Mouse (Mus musculus) thymus, postnatal 25 days (tissue): ENCODE results near the gene Trpc6.

Source experiments
- DNase-seq: peaks from one replicate; pipeline ENCODE4 v3.0.0; 2022

Gene Trpc6

DNA sequence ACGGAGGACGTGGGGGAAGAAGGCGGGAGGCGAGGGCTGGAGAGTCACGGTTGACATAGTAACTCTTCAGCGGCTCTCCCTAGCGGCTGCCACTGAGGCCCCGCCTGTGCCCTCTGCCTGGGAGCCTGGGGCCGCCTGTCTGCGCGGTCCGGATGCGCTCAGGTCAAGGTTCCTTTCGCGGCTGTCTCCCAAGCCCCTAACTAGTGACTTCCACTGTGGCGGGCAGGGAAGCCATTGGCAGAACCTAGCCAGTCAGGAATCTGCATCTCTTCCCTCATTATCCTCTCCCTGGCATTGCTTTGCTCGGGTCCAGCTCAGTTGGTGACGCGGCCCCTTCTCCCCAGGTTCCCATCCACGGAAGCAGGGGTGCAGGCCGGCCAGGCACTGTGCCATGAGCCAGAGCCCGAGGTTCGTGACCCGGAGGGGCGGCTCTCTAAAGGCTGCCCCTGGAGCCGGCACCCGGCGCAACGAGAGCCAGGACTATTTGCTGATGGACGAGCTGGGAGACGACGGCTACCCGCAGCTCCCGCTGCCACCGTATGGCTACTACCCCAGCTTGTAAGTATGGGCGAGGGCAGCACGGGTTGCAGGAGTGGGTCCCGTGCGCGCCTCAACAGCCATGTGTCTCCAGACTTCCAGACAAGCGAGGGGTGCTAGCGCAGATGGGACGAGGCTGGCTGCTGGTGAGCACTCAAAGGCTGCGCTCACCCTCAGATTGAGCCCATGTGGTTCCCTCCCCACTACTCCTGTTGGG, at the start of gene Trpc6:
Gene Trpc6 (plus strand): TSS at position 102 of the 754 bp plus-strand sequence.
- no peak for DNase-seq

GRCm38 (mm10) chr9:8520911-8521310, 23.0 kb upstream of the Trpc6 start:
- no peak for DNase-seq

DNA sequence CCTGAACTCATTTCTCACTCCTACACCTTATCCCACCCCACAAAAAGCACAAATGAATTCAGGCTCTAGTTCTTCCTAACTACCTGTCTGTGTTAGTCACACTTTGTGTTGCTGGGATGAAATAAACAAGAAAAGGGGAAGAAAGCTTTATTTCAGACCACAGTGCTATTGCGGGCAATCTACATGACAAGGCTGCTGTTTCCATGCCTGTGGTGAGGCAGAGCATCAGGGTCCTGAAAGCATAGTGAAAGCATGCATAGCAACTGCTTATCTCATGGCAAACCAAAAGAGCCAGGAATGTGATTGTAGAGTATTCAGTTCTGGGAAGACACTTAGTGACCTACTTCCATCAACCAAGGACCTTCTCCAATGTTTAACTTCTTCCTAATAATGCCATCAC, 10.3 kb upstream of the Trpc6 start:
- DNase-seq: no peak

DNA sequence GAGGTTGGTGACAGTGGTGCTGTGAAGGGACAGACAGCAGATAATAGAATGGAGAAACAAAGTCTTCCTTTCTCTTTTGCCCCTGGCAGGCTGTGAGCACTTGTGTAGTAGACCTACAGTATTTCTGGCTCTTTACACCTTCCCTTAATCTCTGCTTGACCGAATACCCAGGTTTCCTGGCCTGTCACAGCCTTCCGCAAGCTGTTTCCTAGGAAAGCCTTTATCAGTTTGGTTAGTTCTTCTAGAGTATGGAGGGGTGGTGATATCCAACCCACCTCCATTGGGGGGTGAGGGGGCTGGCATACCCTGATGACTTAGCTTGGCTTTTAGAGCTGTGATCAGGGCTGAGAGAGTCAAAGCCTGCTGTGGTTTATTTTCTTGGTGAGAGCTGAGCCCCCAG, 1.3 kb downstream of the Trpc6 start:
- DNase-seq: no peak

- DNase-seq: no peak
Observed at GRCm38 (mm10) chr9:8558574-8558973, 14.6 kb downstream of the Trpc6 start.

DNA sequence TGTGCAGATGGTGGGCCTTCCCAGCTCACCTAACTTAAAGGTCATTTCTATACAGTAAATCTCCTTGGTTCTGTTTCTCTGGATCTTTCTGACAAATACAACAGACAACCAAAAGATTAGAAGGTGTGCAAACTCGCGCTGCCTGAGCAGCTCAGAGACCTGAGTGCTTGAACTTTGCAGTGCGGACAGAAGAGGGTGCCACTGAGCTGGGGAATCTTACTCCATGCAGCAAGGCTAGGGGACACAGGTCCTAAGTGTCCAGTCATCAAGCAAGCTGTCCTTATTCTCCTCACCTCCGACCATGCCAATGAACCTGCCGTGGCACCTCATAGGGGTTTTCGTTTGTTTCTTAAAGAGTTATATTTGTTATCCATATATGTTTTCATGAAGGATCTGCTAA, 48.7 kb downstream of the Trpc6 start:
- no peak for DNase-seq

DNA sequence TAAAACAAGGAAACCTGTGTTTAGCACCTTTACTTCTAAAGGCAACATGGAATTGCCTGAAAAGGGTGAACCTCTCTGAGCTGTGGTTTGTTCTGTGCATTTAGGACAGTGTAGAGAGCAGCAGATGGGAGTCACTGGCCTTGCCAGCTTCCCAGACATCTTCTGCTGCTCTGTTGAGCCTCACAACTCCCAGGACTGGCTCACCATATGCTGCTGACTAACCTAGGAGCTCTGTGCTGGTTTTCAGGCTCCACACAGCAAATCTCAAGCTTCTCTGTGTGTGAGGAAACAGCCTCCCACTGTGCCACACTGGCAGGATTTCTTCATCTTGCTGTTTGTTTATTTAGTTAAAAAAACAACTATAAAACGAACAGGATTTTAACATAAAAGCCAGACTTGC, 53.1 kb downstream of the Trpc6 start:
- DNase-seq: no peak

GRCm38 (mm10) chr9:8606816-8607491, 63.0 kb downstream of the Trpc6 start:
- DNase-seq: no peak

DNA sequence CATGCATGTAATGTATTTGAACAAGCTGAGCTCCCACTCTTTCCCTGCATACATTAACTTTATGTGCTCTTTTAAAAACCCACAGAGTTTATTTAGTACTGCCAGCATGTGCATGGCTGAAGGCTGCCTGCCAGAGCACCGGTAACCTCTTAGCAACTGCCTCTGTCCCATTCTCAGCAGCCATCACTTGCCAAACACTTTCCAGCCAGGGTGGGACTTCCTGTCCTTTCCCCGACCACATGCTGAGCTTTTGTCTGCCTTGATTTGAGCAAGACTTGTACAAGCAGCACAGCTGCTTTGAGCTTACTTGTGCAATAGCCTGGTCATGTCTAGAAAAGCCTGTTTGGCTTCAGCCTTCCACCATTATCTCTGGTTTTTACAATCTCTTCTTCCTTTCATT, 90.4 kb downstream of the Trpc6 start:
- no peak for DNase-seq

- no peak for DNase-seq
Observed at GRCm38 (mm10) chr9:8643453-8643852, 99.5 kb downstream of the Trpc6 start.

- DNase-seq: no peak
Observed at GRCm38 (mm10) chr9:8655347-8655746, 111.4 kb downstream of the Trpc6 start.

- no peak for DNase-seq
Observed at GRCm38 (mm10) chr9:8672944-8673343, 129.0 kb downstream of the Trpc6 start.

- DNase-seq: no peak
Observed at GRCm38 (mm10) chr9:8676607-8677006, 132.7 kb downstream of the Trpc6 start.

- DNase-seq: no peak
Observed at GRCm38 (mm10) chr9:8693177-8693576, 149.2 kb downstream of the Trpc6 start.

- DNase-seq: peak; percentile 30
Observed at GRCm38 (mm10) chr9:8700669-8701068, 156.7 kb downstream of the Trpc6 start.

DNA sequence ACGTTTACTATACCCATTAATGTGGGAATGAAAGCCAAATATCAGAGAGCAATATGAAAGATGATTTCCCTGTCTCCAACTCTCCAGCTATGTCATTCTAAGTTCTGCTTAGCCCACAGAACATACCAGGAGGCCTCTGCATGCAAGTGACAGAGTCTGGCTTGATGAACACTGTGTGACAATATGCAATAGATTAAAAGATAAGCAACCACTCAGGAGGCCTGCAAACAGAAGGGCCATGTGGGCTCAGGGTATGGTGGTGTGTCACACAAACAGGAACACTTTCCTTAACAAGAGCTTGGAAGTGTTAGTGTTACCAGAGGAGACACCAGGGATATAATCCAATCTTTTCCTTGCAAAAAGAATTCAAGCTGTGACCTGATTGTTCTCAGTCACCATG, 159.6 kb downstream of the Trpc6 start:
- no peak for DNase-seq

DNA sequence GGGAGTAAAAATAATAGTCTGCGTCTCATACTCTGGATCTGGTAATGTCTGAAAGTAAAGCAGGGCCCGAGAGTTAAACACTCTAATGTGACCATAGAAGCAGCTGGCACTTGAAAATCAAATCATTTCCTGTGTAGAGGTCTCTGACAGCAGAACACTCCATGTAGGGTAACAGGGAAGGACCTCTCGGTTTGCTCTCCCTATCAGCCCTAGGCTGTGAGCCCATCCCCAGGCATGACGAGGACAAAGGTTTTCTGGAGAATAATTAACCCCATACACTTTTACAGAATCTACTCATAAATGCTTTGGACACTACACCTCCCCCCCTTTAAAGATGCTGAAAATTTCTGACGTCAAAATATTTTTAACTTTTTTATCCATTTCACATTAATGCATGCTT, 160.0 kb downstream of the Trpc6 start:
- DNase-seq: no peak

DNA sequence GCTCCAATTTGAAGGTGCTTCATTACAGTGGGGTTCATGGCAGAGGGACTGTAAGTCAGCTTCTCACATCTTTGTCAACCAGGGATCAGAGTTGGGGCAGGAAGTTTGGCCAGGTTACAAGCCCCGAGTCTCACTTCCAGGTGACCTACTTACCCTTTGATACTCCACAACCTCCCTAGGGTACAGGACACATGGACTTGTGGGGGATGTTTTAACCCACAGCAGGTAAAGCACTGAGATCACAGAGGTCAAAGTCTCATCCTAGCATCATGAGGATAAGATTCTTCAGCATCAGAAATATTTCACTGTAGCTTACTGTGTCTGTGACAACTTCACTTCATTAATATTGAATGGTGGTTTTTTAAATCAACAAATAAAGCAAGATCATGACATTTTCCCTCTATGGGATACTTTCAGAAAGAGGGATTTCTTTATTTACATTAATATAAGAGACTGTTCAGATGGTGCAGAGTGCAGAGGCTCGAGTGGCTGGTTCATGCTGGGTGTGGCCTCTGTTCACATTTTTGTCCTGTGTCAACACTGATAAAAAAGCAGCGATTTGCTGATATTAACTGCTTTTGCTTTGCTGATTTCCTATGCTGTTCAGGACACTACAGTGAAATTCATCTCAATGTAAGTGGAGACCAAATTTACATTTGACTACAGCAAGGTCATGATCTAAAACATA, 166.3 kb downstream of the Trpc6 start:
- no peak for DNase-seq

DNA sequence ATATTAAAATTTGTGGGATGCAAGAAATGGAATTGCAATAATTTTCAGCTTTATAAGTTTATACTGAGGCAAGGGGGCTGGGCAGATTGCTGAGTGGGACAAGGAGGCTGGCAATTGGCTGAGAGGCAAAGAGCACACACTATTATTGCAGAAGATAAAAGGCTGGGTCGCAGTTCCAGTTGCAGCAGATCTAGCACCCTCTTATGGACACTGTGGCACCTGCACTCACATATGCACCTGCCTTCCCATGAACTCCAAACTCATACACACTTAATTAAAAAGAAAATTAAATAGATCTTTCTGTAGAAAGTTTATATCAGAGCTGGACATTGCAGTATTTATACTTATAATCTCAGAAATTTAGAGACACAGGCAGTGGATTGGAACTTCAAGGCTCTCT, 175.1 kb downstream of the Trpc6 start:
- DNase-seq: no peak

DNA sequence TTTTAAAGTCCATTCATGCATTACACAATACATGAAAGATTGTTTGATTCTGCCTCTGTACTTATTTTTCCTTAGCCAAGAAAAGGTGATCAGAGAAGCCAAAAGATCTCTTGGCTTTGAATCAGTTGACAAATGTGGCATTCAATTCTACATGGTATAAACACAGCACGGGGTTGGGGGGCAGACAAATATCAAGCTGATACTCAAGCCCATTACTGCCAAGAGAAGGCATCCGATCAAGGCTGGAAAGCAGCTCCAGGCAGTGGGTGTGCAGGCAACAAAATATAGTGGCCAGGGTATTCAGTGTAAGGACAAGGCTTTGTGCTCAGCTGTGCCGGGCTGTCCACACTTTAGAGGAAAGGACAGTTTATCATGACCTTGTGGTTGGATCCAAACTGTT, 185.1 kb downstream of the Trpc6 start:
- DNase-seq: no peak
